Mouse (Mus musculus) stomach, postnatal 0 days (tissue): Measurements from ENCODE around the gene Cpsf4l.

Experiments used
- CTCF ChIP-seq: IDR thresholded peaks from 2 replicates; pipeline ENCODE4 v1.5.1; 2016; ENCODE audit warnings: antibody characterized with exemption, low read depth, mild to moderate bottlenecking, moderate library complexity
- EP300 ChIP-seq: optimal IDR thresholded peaks from 2 replicates; pipeline ENCODE3; 2016; ENCODE audit warnings: antibody characterized with exemption

DNA sequence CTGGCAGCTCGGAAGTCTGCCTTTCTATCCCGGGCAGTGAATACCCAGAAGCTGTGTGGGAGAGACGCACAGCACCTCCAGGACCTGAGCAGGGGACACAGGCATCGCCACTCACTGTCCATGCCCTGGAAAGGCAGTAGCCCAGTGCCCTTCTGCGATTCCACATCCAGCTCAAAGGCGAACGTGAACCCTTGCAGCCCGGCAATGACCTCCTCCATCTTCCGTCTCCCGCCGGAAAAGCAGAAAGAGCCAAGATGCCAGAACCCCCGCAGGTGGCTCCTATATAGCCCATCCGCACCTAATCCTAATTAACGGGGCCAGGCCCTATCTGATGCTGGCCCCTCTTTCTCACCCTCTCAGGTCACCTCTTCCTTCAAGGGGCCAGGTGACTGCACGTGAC lies 545 bp downstream of the Cpsf4l start:
- TF ChIP-seq EP300 = no peak
- no peak for TF ChIP-seq CTCF
